Mouse (Mus musculus) megakaryocyte, embryonic 14.5 days (primary cell): ENCODE data around the gene Cyp26b1.

Experiments used
- FLI1 ChIP-seq: IDR thresholded peaks from 2 replicates; pipeline ENCODE4 v1.6.1; 2012; ENCODE audit warnings: low read length, inconsistent platforms, mixed read lengths
- GATA1 ChIP-seq: IDR thresholded peaks from 3 replicates; pipeline ENCODE4 v1.6.1; 2012; ENCODE audit warnings: mixed read lengths, low read length, inconsistent platforms, borderline replicate concordance

DNA sequence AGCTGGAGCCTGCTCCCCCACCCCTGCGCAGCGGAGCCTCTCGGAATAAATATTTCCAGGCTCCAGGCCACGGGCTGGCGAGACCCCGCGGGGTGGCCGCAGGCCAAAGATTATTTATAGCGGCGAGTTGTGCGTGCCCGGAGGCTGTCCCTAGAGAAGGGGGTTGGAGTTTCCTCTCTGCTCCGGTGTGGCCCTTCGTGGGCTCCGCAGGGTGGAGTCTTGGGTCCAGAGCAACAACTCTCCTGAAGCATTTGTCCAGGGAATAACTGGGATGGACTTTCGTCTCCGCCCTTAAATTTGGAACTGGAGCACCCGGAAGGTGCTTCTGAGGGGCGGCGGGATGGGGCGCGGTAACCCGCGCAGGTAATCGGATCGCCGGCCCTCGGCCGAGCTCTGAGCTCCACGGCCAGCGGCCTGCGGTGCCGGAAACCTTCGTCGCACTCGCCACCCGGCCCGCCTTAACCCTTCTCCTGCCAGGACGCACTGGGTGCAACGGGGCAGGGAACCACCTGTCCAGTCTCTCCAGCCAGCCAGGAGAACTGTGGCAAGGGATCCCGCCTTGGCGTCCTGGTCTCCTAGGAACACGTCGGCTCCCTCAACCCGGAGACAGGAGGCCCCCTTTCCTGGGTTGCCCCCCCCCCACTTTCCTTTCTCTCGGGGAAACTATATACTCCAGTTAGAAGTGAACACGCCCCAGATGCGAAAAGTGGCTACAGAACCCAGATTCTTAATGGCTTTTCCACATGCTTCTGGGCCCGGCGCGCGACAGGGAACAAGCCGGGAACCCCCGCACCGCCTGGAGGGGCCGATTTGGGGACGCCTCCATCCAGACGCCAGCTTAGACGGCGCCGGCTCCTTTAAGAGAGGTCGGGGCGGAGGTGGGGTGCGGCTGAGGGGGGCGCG lies 8.7 kb downstream of the Cyp26b1 start:
- TF ChIP-seq GATA1 (no peak), FLI1 (no peak)
